Mouse (Mus musculus): Measurements from ENCODE around the gene Mettl22. TPM values are rescaled to one million over a fixed set of nuclear protein-coding genes. Genes with fewer than 3 reads are reported as not detected.

The Mettl22 gene
- polyA plus RNA-seq, 1 experiment from 2014 or later: 20.5 TPM

- Histone ChIP-seq H3K27ac (ENCODE audit: low read depth, low read length) (no peak overlapping the region), H3K36me3 (ENCODE audit: control insufficient read depth, insufficient read depth, low read length) (no peaks in the 10 kb centered on the region), H3K9me3 (ENCODE audit: control insufficient read depth, low read length) (no peaks in the 10 kb centered on the region), H3K27me3 (ENCODE audit: control insufficient read depth, insufficient read depth, low read length) (no peaks in the 10 kb centered on the region; the same call in 1 of the 2 replicates), H3K9ac (ENCODE audit: low read depth, low read length) (no peak overlapping the region), H3K4me2 (replicated peaks; ENCODE audit: low read depth, low read length) (no peak overlapping the region), H3K4me3 (ENCODE audit: low read length) (no peak overlapping the region), H3K4me1 (ENCODE audit: control insufficient read depth, insufficient read depth, low read length) (no peaks in the 10 kb centered on the region)
- 89% methylated on average over 7 of the region's 7 CpGs for WGBS
- no peak for ATAC-seq (ENCODE audit: low FRiP score, low TSS enrichment)
Measured at GRCm38 (mm10) chr16:8444911-8445310, 25.7 kb upstream of the Mettl22 start.

DNA sequence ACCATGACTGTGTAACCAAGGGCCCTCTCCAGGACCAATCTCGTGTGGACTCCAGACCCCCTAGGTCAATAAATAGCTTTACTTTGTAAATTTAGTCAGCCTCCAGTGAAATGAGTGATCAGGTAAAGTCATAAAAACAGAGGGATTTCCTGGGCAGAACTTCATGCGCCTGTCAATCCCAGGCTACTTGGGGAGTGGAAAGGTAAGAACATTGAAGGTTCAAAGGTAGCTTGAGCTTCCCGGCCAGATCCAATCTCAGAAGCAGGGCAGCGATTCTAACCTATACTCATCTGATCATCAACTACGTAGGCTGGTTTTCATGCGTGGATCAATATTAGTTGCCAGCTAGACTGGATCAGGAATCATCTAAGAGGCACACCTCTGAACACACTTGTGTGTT lies 24.3 kb upstream of the Mettl22 start:
- Histone ChIP-seq H3K27me3 (ENCODE audit: control insufficient read depth, insufficient read depth, low read length) (no peaks in the 10 kb centered on the region; the same call in 1 of the 2 replicates), H3K36me3 (ENCODE audit: control insufficient read depth, insufficient read depth, low read length) (no peaks in the 10 kb centered on the region), H3K27ac (ENCODE audit: low read depth, low read length) (no peak overlapping the region), H3K4me3 (ENCODE audit: low read length) (no peak overlapping the region), H3K9ac (ENCODE audit: low read depth, low read length) (no peak overlapping the region), H3K4me2 (replicated peaks; ENCODE audit: low read depth, low read length) (no peak overlapping the region), H3K9me3 (ENCODE audit: control insufficient read depth, low read length) (no peaks in the 10 kb centered on the region), H3K4me1 (ENCODE audit: control insufficient read depth, insufficient read depth, low read length) (no peaks in the 10 kb centered on the region)
- 88% methylated on average over 6 of the region's 6 CpGs for whole genome bisulfite sequencing
- no peak for ATAC-seq (ENCODE audit: low FRiP score, low TSS enrichment)

DNA sequence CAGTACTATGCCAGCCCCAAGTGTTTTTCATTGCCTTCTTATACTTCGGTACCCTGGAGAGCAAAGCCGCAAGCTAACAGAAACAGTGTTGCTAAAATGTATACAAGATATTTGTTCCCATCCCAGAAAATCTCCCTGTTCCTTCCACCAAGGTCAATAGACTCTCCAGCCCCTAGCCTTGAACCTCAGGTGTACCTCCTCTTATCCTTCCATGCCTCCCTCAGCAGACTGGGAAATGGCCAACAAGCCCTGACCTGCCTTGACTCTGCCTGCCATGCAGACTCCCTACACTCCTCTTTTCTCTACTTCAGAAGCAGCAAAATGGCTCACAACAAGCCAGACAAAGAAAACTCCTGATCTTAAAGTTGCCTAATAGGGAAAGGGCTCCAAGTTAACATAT lies 17.3 kb upstream of the Mettl22 start:
- ATAC-seq (ENCODE audit: low FRiP score, low TSS enrichment): no peak
- Histone ChIP-seq H3K4me3 (ENCODE audit: low read length) (no peak overlapping the region), H3K27me3 (ENCODE audit: control insufficient read depth, insufficient read depth, low read length) (no peaks in the 10 kb centered on the region), H3K9me3 (ENCODE audit: control insufficient read depth, low read length) (no peaks in the 10 kb centered on the region), H3K4me1 (ENCODE audit: control insufficient read depth, insufficient read depth, low read length) (no peaks in the 10 kb centered on the region), H3K36me3 (ENCODE audit: control insufficient read depth, insufficient read depth, low read length) (no peaks in the 10 kb centered on the region), H3K4me2 (replicated peaks; ENCODE audit: low read depth, low read length) (no peak overlapping the region), H3K27ac (ENCODE audit: low read depth, low read length) (no peak overlapping the region), H3K9ac (ENCODE audit: low read depth, low read length) (no peak overlapping the region)
- WGBS: 91% methylated on average over 2 of the region's 2 CpGs

DNA sequence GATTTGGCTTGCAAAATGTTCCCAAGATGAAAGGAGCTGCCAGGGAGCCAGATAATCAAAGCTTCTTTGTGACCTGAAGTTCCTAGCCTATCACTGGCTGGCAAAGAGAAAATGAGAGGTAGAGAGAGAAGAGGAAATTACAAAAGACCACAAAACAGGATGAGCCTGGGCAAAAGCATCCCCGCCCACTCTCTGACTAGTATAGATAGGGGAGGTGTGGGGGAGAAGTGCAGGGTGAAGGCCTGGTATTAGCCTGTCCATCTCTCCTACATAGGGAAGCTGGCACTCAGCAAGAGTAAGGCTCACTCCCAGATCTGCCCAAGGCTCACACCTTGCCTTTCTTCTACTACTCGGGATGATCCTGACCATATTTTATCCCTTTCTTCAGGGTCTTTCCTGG lies 15.4 kb upstream of the Mettl22 start:
- Histone ChIP-seq H3K9ac (ENCODE audit: low read depth, low read length) (no peak overlapping the region), H3K36me3 (ENCODE audit: control insufficient read depth, insufficient read depth, low read length) (no peaks in the 10 kb centered on the region), H3K4me2 (replicated peaks; ENCODE audit: low read depth, low read length) (no peak overlapping the region), H3K27ac (ENCODE audit: low read depth, low read length) (no peak overlapping the region), H3K9me3 (ENCODE audit: control insufficient read depth, low read length) (no peaks in the 10 kb centered on the region), H3K4me3 (ENCODE audit: low read length) (no peak overlapping the region), H3K4me1 (ENCODE audit: control insufficient read depth, insufficient read depth, low read length) (no peaks in the 10 kb centered on the region), H3K27me3 (ENCODE audit: control insufficient read depth, insufficient read depth, low read length) (no peaks in the 10 kb centered on the region)
- no peak for ATAC-seq (ENCODE audit: low FRiP score, low TSS enrichment)
- WGBS: 36% methylated on average over 2 of the region's 2 CpGs

GRCm38 (mm10) chr16:8458391-8458790 lies 12.2 kb upstream of the Mettl22 start:
- H3K9ac ChIP-seq (ENCODE audit: low read depth, low read length): no peak overlapping the region
- H3K9me3 ChIP-seq (ENCODE audit: control insufficient read depth, low read length): no peaks in the 10 kb centered on the region
- no peak overlapping the region for H3K4me2 ChIP-seq (replicated peaks; ENCODE audit: low read depth, low read length)
- no peak overlapping the region for H3K4me3 ChIP-seq (ENCODE audit: low read length)
- no peak for ATAC-seq (ENCODE audit: low FRiP score, low TSS enrichment)
- 94% methylated on average over 4 of the region's 4 CpGs for WGBS
- no peaks in the 10 kb centered on the region for H3K27me3 ChIP-seq (ENCODE audit: control insufficient read depth, insufficient read depth, low read length)
- no peaks in the 10 kb centered on the region for H3K4me1 ChIP-seq (ENCODE audit: control insufficient read depth, insufficient read depth, low read length)
- no peaks in the 10 kb centered on the region for H3K36me3 ChIP-seq (ENCODE audit: control insufficient read depth, insufficient read depth, low read length)
- no peak overlapping the region for H3K27ac ChIP-seq (ENCODE audit: low read depth, low read length)

- no peak overlapping the region for H3K4me2 ChIP-seq (replicated peaks; ENCODE audit: low read depth, low read length)
- H3K4me3 ChIP-seq (ENCODE audit: low read length): no peak overlapping the region
- H3K27me3 ChIP-seq (ENCODE audit: control insufficient read depth, insufficient read depth, low read length): no peaks in the 10 kb centered on the region
- H3K9me3 ChIP-seq (ENCODE audit: control insufficient read depth, low read length): no peaks in the 10 kb centered on the region
- H3K9ac ChIP-seq (ENCODE audit: low read depth, low read length): no peak overlapping the region
- 39% methylated on average over 6 of the region's 6 CpGs for WGBS
- 0 out of 2 replicates have a peak, but pooled peaks have one; percentile 55 for ATAC-seq (ENCODE audit: low FRiP score, low TSS enrichment)
- H3K27ac ChIP-seq (ENCODE audit: low read depth, low read length): no peak overlapping the region
- H3K4me1 ChIP-seq (ENCODE audit: control insufficient read depth, insufficient read depth, low read length): no peaks in the 10 kb centered on the region
- no peaks in the 10 kb centered on the region for H3K36me3 ChIP-seq (ENCODE audit: control insufficient read depth, insufficient read depth, low read length)
Measured at GRCm38 (mm10) chr16:8459098-8459497, 11.5 kb upstream of the Mettl22 start.

- Histone ChIP-seq H3K4me2 (replicated peaks; ENCODE audit: low read depth, low read length) (peak overlapping the region; percentile 54), H3K4me1 (ENCODE audit: control insufficient read depth, insufficient read depth, low read length) (no peaks in the 10 kb centered on the region), H3K9ac (ENCODE audit: low read depth, low read length) (no peak overlapping the region; the same call in 1 of the 2 replicates), H3K36me3 (ENCODE audit: control insufficient read depth, insufficient read depth, low read length) (no peaks in the 10 kb centered on the region; the same call in 1 of the 2 replicates), H3K27me3 (ENCODE audit: control insufficient read depth, insufficient read depth, low read length) (no peaks in the 10 kb centered on the region), H3K9me3 (ENCODE audit: control insufficient read depth, low read length) (no peaks in the 10 kb centered on the region), H3K4me3 (ENCODE audit: low read length) (peak overlapping the region; percentile 76), H3K27ac (ENCODE audit: low read depth, low read length) (no peak overlapping the region)
- 79% methylated on average over 2 of the region's 2 CpGs for WGBS
- ATAC-seq (ENCODE audit: low FRiP score, low TSS enrichment): 0 out of 2 replicates have a peak, but pooled peaks have one; percentile 20
Measured at GRCm38 (mm10) chr16:8470132-8470531, 456 bp upstream of the Mettl22 start.

DNA sequence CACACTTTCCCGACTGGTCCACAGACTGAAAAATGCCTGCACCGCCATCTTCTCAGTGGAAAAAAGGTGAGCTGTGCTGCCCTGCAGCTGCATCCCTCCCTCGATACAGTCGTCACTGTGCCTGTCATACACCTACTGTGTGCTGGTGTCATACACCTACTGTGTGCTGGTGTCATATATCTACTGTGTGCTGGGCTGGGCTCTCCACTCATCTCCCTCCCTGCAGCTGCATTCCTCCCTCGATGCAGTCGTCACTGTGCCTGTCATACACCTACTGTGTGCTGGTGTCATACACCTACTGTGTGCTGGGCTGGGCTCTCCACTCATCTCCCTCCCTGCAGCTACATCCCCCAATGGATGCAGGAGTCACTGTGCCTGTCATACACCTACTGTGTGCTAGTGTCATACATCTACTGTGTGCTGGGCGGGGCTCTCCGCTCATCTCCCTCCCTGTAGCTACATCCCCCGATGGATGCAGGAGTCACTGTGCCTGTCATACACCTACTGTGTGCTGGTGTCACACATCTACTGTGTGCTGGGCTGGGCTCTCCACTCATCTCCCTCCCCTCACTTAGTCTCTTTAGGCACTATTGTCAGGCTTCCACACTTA lies 16.9 kb downstream of the Mettl22 start:
- H3K36me3 ChIP-seq (ENCODE audit: control insufficient read depth, insufficient read depth, low read length): peaks cover 44% of the 10 kb centered on the region
- H3K4me2 ChIP-seq (replicated peaks; ENCODE audit: low read depth, low read length): no peak overlapping the region
- no peak for ATAC-seq (ENCODE audit: low FRiP score, low TSS enrichment)
- H3K9ac ChIP-seq (ENCODE audit: low read depth, low read length): no peak overlapping the region
- WGBS: 92% methylated on average over 9 of the region's 9 CpGs
- H3K4me1 ChIP-seq (ENCODE audit: control insufficient read depth, insufficient read depth, low read length): 0 out of 2 replicates have a peak, but pooled peaks cover 6% of the 10 kb centered on the region
- H3K27me3 ChIP-seq (ENCODE audit: control insufficient read depth, insufficient read depth, low read length): no peaks in the 10 kb centered on the region
- H3K4me3 ChIP-seq (ENCODE audit: low read length): no peak overlapping the region
- H3K9me3 ChIP-seq (ENCODE audit: control insufficient read depth, low read length): no peaks in the 10 kb centered on the region
- H3K27ac ChIP-seq (ENCODE audit: low read depth, low read length): no peak overlapping the region

DNA sequence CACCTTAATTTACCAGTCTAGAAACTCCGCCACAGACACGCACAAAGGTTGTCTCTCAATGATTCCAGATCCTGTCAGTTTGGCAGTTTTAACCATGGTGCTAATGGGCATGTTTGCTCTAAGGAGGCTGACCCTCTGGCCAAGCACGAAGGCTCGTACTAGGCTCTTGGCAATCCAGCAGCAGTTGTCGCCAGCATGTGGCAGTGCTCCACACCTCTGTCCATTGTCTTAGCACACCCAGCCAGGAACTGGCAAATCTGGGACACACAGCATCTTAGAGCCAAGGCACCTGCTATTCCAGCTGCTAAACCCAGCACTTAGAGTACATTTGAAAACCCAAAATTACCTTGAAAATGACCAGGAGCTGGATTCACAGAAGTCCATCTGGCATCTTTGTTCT lies 18.8 kb downstream of the Mettl22 start:
- WGBS: 58% methylated on average over 5 of the region's 5 CpGs
- Histone ChIP-seq H3K4me2 (replicated peaks; ENCODE audit: low read depth, low read length) (no peak overlapping the region), H3K4me1 (ENCODE audit: control insufficient read depth, insufficient read depth, low read length) (0 out of 2 replicates have a peak, but pooled peaks cover 6% of the 10 kb centered on the region), H3K9me3 (ENCODE audit: control insufficient read depth, low read length) (no peaks in the 10 kb centered on the region), H3K4me3 (ENCODE audit: low read length) (no peak overlapping the region), H3K27me3 (ENCODE audit: control insufficient read depth, insufficient read depth, low read length) (no peaks in the 10 kb centered on the region), H3K9ac (ENCODE audit: low read depth, low read length) (no peak overlapping the region), H3K36me3 (ENCODE audit: control insufficient read depth, insufficient read depth, low read length) (peaks cover 34% of the 10 kb centered on the region), H3K27ac (ENCODE audit: low read depth, low read length) (no peak overlapping the region)
- ATAC-seq (ENCODE audit: low FRiP score, low TSS enrichment): no peak
